Mouse (Mus musculus) kidney, adult 8-10 months (tissue): ENCODE measurements around the gene Ugt1a5.
"Not testable (repeated sequence)": the region's sequence is repeated elsewhere in the genome, so short reads cannot be mapped to it uniquely, and the experiment has no call there.

Source experiments
- DNase-seq, 2 experiments: peaks; one replicate each; pipeline ENCODE4 v3.0.0; 2022

Ugt1a5 gene

GRCm38 (mm10) chr1:88225301-88225700, 59.5 kb downstream of the Ugt1a5 start:
- DNase-seq, result not testable (repeated sequence)

DNA sequence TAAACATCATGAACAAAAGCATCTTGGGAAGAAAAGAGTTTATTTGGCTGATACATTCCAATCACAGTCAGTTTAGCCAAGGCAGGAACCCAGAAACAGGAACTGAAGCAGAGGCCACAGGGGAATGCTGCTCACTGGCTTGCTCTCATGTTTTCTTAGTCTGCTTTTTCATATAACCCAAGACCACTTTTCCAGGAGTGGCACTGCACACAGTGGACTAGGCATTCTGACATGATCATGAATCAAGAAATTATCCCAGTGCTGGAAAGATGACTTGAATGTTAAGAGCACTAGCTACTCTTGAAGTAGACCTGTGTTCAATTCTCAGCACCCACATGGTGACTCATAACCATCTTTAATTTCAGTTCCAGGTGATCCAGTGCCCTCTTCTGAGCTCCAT, 59.9 kb downstream of the Ugt1a5 start:
- DNase-seq, result no peak

- peak in 1 of 2 experiments; percentile 4 for DNase-seq
These were observed 61.0 kb downstream of the Ugt1a5 start, which contains the start of gene Mroh2a for GRCm38 (mm10) chr1:88226670-88227379. TSS of gene Mroh2a (plus strand) at chr1:88226986.

- peak in 1 of 2 experiments; percentile 2 for DNase-seq
These were observed 61.7 kb downstream of the Ugt1a5 start for GRCm38 (mm10) chr1:88227482-88227881.

DNA sequence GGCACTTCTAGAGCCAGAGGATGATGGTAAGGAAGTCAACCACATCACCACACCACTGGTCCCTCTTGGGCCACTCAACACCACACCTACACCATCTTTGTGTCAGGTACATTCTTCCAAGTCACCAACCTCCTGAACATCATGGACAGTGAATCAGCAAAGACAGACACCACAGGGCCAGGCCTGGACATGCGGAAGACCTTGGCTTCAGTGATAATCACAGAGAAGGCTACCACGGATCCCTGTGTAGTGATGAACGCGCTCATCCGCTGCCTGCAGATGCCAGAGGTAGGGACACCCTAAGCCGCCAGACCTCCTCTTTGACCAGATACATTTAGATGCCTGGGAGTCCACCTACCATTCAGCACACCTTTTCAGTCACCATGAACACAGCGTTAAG, 62.3 kb downstream of the Ugt1a5 start:
- DNase-seq, result peak in 1 of 2 experiments; percentile 1

- DNase-seq, result no peak
These were observed 63.8 kb downstream of the Ugt1a5 start for GRCm38 (mm10) chr1:88229566-88229965.

- no peak for DNase-seq
These were observed 64.2 kb downstream of the Ugt1a5 start for GRCm38 (mm10) chr1:88229986-88230385.

GRCm38 (mm10) chr1:88230421-88230820, 64.6 kb downstream of the Ugt1a5 start:
- DNase-seq, result no peak

DNA sequence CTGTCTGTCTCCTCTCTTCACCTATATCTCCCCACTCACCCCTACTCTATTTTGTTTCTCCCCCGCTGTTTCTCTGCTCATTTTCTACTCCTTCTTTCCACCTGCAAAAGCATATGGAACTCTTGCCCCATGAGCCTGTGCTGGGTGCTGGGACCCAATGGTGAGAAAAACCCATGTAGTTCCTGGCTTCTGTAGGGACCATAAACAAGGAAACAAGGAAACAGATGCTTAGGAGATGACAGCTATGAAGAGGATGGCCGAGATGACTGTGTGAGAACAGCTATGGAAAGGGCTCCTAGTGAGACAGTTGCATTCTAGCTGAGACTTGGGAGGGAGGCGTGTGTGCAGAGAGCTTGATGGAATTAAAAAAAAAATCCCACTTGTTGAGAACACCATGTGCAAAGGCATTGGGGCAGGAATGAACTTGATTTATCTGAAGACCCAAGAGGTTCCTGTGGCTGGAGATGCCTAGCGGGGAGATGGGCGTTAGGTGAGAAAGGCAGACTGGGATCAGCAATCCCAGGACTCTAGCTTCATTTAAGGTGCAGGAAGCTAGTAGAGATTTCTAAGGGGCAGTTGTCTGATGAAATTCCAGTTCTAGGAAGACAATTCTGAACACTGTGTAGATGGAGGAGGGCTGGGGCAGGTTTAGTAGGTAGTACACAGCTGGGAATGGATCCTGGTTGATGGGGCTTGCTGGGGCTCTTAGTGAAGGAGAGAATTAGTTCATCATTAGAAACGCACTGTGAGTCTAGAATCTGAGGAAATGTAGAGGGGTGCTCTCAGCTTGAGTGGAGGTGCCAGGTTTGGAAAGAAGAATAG, 65.4 kb downstream of the Ugt1a5 start:
- DNase-seq, result no peak

GRCm38 (mm10) chr1:88231803-88232499, 66.1 kb downstream of the Ugt1a5 start:
- no peak for DNase-seq

GRCm38 (mm10) chr1:88232664-88233380, 67.0 kb downstream of the Ugt1a5 start:
- DNase-seq, result no peak

- DNase-seq, result no peak
These were observed 67.8 kb downstream of the Ugt1a5 start for GRCm38 (mm10) chr1:88233421-88234247.

GRCm38 (mm10) chr1:88234248-88234610, 68.4 kb downstream of the Ugt1a5 start:
- DNase-seq, result no peak

DNA sequence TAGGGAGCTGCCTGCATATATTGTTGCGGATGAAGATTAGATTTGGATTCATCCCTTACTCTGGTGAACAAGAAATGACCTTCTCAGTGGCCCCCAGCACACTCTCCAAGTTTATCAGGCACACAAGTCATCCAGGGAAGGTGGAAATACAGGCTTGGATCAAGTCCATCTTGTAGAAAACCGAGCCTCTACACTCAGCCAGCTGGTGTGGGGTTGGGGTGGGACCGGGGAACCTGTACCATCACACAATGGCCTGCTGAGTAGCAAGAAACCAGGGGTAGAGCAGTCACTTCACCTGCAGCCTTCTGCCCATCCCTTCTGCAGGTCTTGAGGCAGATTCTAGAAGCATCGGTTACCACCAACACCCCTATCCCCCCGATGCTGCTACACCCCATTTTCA, 68.8 kb downstream of the Ugt1a5 start:
- no peak for DNase-seq

GRCm38 (mm10) chr1:88235046-88235893, 69.5 kb downstream of the Ugt1a5 start:
- DNase-seq, result no peak

GRCm38 (mm10) chr1:88235894-88236415, 70.1 kb downstream of the Ugt1a5 start:
- DNase-seq, result peak; percentile 62 to 78

- DNase-seq, result no peak
These were observed 71.5 kb downstream of the Ugt1a5 start for GRCm38 (mm10) chr1:88237311-88237710.

GRCm38 (mm10) chr1:88238771-88239170, 73.0 kb downstream of the Ugt1a5 start:
- DNase-seq, result no peak

GRCm38 (mm10) chr1:88240072-88240471, 74.3 kb downstream of the Ugt1a5 start:
- DNase-seq, result no peak

DNA sequence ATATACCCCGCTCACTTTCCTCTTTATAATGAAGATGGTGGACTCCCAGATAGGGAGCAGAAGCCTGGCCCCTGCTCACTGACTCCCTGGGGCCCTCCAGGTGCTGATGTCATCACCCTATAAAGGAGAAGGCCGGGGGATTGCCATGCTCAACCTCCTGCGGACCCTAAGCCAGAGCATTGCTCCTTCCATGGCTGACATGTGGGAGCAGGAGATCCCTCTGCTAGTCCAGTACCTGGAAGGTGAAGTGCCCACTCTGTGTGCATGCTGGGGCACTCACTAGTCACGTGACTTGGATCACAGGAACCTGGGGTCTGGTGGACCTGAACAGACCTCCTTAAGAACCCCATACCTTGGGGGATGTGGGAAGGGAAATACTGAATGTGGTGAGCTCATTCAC, 74.8 kb downstream of the Ugt1a5 start:
- no peak for DNase-seq

DNA sequence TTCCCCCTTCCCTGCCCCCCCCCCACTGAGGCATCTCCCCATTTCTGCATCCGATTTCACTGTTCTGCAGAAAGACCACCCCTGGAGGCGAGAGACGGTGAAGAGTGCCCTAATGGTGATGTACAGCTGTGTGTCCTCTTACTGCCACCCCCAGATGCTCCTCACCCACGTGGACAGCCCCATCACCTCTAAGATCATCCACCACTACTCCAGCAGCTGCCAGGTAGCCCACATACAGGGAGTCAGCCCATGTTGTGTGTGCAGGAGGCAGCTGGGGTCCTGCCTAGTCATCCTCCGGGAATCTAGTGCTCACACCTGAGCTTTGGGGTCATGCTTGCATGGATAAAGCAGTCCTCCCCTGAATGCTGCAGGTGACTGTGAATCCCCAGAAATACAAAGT, 78.0 kb downstream of the Ugt1a5 start:
- DNase-seq, result no peak
